Mouse (Mus musculus): ENCODE measurements around the gene Gab1.

Gene Gab1

GRCm38 (mm10) chr8:80880196-80881106 lies at the start of gene Gab1:
Gene Gab1 (minus strand): TSS chr8:80880519.
- peak; percentile 64 for DNase-seq

GRCm38 (mm10) chr8:80928770-80929169 lies 48.5 kb upstream of the Gab1 start:
- DNase-seq, result no peak

GRCm38 (mm10) chr8:80923794-80924316 lies 43.5 kb upstream of the Gab1 start:
- no peak for DNase-seq

- DNase-seq, result peak; percentile 54
These were observed 42.3 kb upstream of the Gab1 start for GRCm38 (mm10) chr8:80922642-80923041.

GRCm38 (mm10) chr8:80919130-80919529 lies 38.8 kb upstream of the Gab1 start:
- no peak for DNase-seq

GRCm38 (mm10) chr8:80918531-80918930 lies 38.2 kb upstream of the Gab1 start:
- no peak for DNase-seq

GRCm38 (mm10) chr8:80916463-80917235 lies 36.3 kb upstream of the Gab1 start:
- DNase-seq, result no peak

GRCm38 (mm10) chr8:80913016-80913748 lies 32.9 kb upstream of the Gab1 start:
- DNase-seq, result no peak

GRCm38 (mm10) chr8:80911400-80911799 lies 31.1 kb upstream of the Gab1 start:
- no peak for DNase-seq

- DNase-seq, result no peak
These were observed 28.1 kb upstream of the Gab1 start for GRCm38 (mm10) chr8:80908262-80908907.

GRCm38 (mm10) chr8:80902354-80902753 lies 22.0 kb upstream of the Gab1 start:
- DNase-seq, result no peak

- DNase-seq, result no peak
These were observed 19.0 kb upstream of the Gab1 start for GRCm38 (mm10) chr8:80899364-80899763.

GRCm38 (mm10) chr8:80896026-80896425 lies 15.7 kb upstream of the Gab1 start:
- no peak for DNase-seq

GRCm38 (mm10) chr8:80895397-80895796 lies 15.1 kb upstream of the Gab1 start:
- no peak for DNase-seq

- DNase-seq, result no peak
These were observed 14.2 kb upstream of the Gab1 start for GRCm38 (mm10) chr8:80894528-80894927.

- DNase-seq, result peak; percentile 41
These were observed 708 bp downstream of the Gab1 start for GRCm38 (mm10) chr8:80879426-80880195.

GRCm38 (mm10) chr8:80878801-80879425 lies 1.4 kb downstream of the Gab1 start:
- no peak for DNase-seq

- no peak for DNase-seq
These were observed 2.2 kb downstream of the Gab1 start for GRCm38 (mm10) chr8:80878146-80878545.

GRCm38 (mm10) chr8:80875537-80875936 lies 4.8 kb downstream of the Gab1 start:
- no peak for DNase-seq

- no peak for DNase-seq
These were observed 6.4 kb downstream of the Gab1 start for GRCm38 (mm10) chr8:80873723-80874427.
